ENCODE assay signal across 22 mouse cellular contexts in the genomic region with DNA sequence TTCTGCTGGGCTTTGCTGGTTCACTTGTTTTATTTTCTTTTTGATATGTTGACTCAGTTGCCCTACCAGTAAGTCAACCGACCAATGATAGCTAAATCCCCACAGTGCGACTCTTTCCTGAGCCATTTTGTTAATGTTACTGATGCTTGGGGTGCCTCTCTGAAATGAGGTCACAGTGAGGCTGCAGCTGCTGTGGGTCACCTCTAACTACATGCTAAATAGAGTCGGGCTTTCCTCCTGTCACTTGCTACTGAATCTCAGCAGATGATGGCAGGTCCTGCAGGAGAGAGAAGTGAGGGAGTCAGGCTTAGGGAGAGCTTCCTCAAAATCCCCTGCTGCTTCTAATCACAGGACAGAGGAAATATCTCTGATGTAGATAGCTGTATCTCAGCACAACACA.
DNase-seq lines count a peak whose midpoint lies in the region; ATAC-seq and TF ChIP-seq lines count a peak whose summit lies in the region.
"Had no signal": no experiment of that assay in that cellular context is flagged by ENCODE, and none has a peak within 500 bp of the region (broad histone marks: within the 10 kb centered on the region; RNA-seq: fewer than 3 reads in every experiment).

No protein-coding gene starts in this region.

- peak overlapping the region; percentile 70 for H3K27ac ChIP-seq in forebrain, embryonic 12.5 days
- H3K27ac ChIP-seq in forebrain, postnatal 0 days (ENCODE audit: low read depth, low read length), result no peak overlapping the region
- peak overlapping the region; percentile 54; the same call in 1 of the 2 replicates for H3K27ac ChIP-seq in hindbrain, embryonic 14.5 days
- H3K27ac ChIP-seq in hindbrain, embryonic 10.5 days, result no peak overlapping the region
- peak overlapping the region; percentile 16; the same call in 1 of the 2 replicates for H3K27ac ChIP-seq in hindbrain, embryonic 16.5 days (ENCODE audit: low read depth, low read length)
- 0 out of 2 replicates have a peak overlapping the region, but pooled peaks have one; percentile 45 for H3K27ac ChIP-seq in neural tube, embryonic 15.5 days (replicated peaks)
- H3K27ac ChIP-seq: limb, embryonic 13.5 days; liver, embryonic 13.5 days; macrophage; neural tube, embryonic 12.5 days; stomach, embryonic 15.5 days had no signal

- no peak overlapping the region for H3K4me2 ChIP-seq in forebrain, embryonic 12.5 days
- no peak overlapping the region for H3K4me2 ChIP-seq in forebrain, postnatal 0 days (ENCODE audit: low read depth)
- H3K4me2 ChIP-seq in hindbrain, embryonic 14.5 days (replicated peaks), result no peak overlapping the region
- no peak overlapping the region for H3K4me2 ChIP-seq in hindbrain, embryonic 16.5 days (ENCODE audit: low read length)
- H3K4me2 ChIP-seq in neural tube, embryonic 15.5 days, result no peak overlapping the region
- H3K4me2 ChIP-seq: limb, embryonic 13.5 days; liver, embryonic 13.5 days; lung, embryonic 14.5 days; neural tube, embryonic 12.5 days; stomach, embryonic 15.5 days had no signal

- H3K4me3 ChIP-seq in forebrain, embryonic 12.5 days (replicated peaks), result no peak overlapping the region
- H3K4me3 ChIP-seq in forebrain, postnatal 0 days (ENCODE audit: low read depth, low read length), result no peak overlapping the region
- no peak overlapping the region for H3K4me3 ChIP-seq in hindbrain, embryonic 14.5 days (replicated peaks; ENCODE audit: low read length)
- no peak overlapping the region for H3K4me3 ChIP-seq in hindbrain, embryonic 10.5 days
- no peak overlapping the region for H3K4me3 ChIP-seq in hindbrain, embryonic 16.5 days (ENCODE audit: low read length)
- H3K4me3 ChIP-seq in neural tube, embryonic 15.5 days (replicated peaks), result no peak overlapping the region
- H3K4me3 ChIP-seq: limb, embryonic 13.5 days; liver, embryonic 13.5 days; neural tube, embryonic 12.5 days; stomach, embryonic 15.5 days had no signal

- H3K36me3 ChIP-seq in forebrain, embryonic 12.5 days (replicated peaks), result no peaks in the 10 kb centered on the region
- no peaks in the 10 kb centered on the region for H3K36me3 ChIP-seq in forebrain, postnatal 0 days (ENCODE audit: insufficient read depth)
- H3K36me3 ChIP-seq in hindbrain, embryonic 14.5 days (replicated peaks; ENCODE audit: control insufficient read depth, insufficient read depth), result no peaks in the 10 kb centered on the region
- H3K36me3 ChIP-seq in hindbrain, embryonic 10.5 days, result no peaks in the 10 kb centered on the region
- H3K36me3 ChIP-seq in hindbrain, embryonic 16.5 days (ENCODE audit: control insufficient read depth, insufficient read depth, low read length), result no peaks in the 10 kb centered on the region
- H3K36me3 ChIP-seq in neural tube, embryonic 15.5 days, result no peaks in the 10 kb centered on the region
- H3K36me3 ChIP-seq: G1E; limb, embryonic 13.5 days; liver, embryonic 13.5 days; neural tube, embryonic 12.5 days; stomach, embryonic 15.5 days had no signal

- 0 out of 2 replicates have a peak, but pooled peaks cover 3% of the 10 kb centered on the region for H3K27me3 ChIP-seq in forebrain, embryonic 12.5 days
- no peaks in the 10 kb centered on the region for H3K27me3 ChIP-seq in forebrain, postnatal 0 days (ENCODE audit: insufficient read depth, low read length)
- no peaks in the 10 kb centered on the region for H3K27me3 ChIP-seq in hindbrain, embryonic 14.5 days (ENCODE audit: control insufficient read depth, insufficient read depth, low read length)
- no peaks in the 10 kb centered on the region for H3K27me3 ChIP-seq in hindbrain, embryonic 10.5 days (ENCODE audit: insufficient read depth, poor library complexity, severe bottlenecking)
- no peaks in the 10 kb centered on the region for H3K27me3 ChIP-seq in hindbrain, embryonic 16.5 days (replicated peaks; ENCODE audit: control insufficient read depth, insufficient read depth, low read length)
- no peaks in the 10 kb centered on the region for H3K27me3 ChIP-seq in neural tube, embryonic 15.5 days (replicated peaks)
- H3K27me3 ChIP-seq: limb, embryonic 13.5 days; liver, embryonic 13.5 days; neural tube, embryonic 12.5 days; stomach, embryonic 15.5 days had no signal

- 20% methylated on average over 3 of the region's 3 CpGs for WGBS in forebrain, embryonic 12.5 days
- 24% methylated on average over 3 of the region's 3 CpGs for WGBS in forebrain, postnatal 0 days
- WGBS in hindbrain, embryonic 14.5 days, result 12% methylated on average over 3 of the region's 3 CpGs
- 27% methylated on average over 3 of the region's 3 CpGs for WGBS in hindbrain, embryonic 10.5 days
- WGBS in hindbrain, embryonic 16.5 days, result 18% methylated on average over 3 of the region's 3 CpGs
- WGBS in neural tube, embryonic 15.5 days, result 19% methylated on average over 3 of the region's 3 CpGs

- no peak for TF ChIP-seq CTCF in forebrain, postnatal 0 days (IDR thresholded peaks at IDR 0.05; ENCODE audit: low read depth)

- peaks cover 19% of the 10 kb centered on the region for H3K4me1 ChIP-seq in forebrain, embryonic 12.5 days
- H3K4me1 ChIP-seq in forebrain, postnatal 0 days (ENCODE audit: insufficient read depth), result no peaks in the 10 kb centered on the region
- H3K4me1 ChIP-seq in hindbrain, embryonic 14.5 days (replicated peaks; ENCODE audit: control insufficient read depth, insufficient read depth, low read length), result peaks cover 15% of the 10 kb centered on the region
- peaks cover 15% of the 10 kb centered on the region for H3K4me1 ChIP-seq in hindbrain, embryonic 10.5 days (replicated peaks)
- peaks cover 3% of the 10 kb centered on the region for H3K4me1 ChIP-seq in hindbrain, embryonic 16.5 days (ENCODE audit: control insufficient read depth, insufficient read depth, low read depth, low read length)
- H3K4me1 ChIP-seq in neural tube, embryonic 15.5 days, result peaks cover 12% of the 10 kb centered on the region
- H3K4me1 ChIP-seq: liver, embryonic 13.5 days; stomach, embryonic 15.5 days had no signal

- peak; percentile 55 for ATAC-seq in forebrain, embryonic 12.5 days (ENCODE audit: low FRiP score)
- ATAC-seq in forebrain, postnatal 0 days, result no peak
- ATAC-seq in hindbrain, embryonic 14.5 days (ENCODE audit: low FRiP score), result peak; percentile 19; the same call in 1 of the 2 replicates
- ATAC-seq in hindbrain, embryonic 16.5 days, result no peak
- no peak for ATAC-seq in neural tube, embryonic 15.5 days (ENCODE audit: low FRiP score)
- ATAC-seq: activated CD4-positive, CD25-positive, alpha-beta regulatory T cell, adult 4 months had no signal

- no peak for DNase-seq in forebrain, postnatal 0 days
- no peak for DNase-seq in hindbrain, embryonic 14.5 days (ENCODE audit: low spot score)
- DNase-seq in hindbrain, embryonic 10.5 days (ENCODE audit: low spot score), result no peak
- no peak for DNase-seq in lung, postnatal 14 days
- no peak for DNase-seq in adrenal gland, adult (ENCODE audit: inconsistent age in 2 of 2, low spot score in 1 of 2)
- DNase-seq: adrenal gland, postnatal 36 days; cerebellum, postnatal 36 days; gastrocnemius, postnatal 25 days; kidney, adult 11 months; liver, embryonic 13.5 days; right cerebral cortex, postnatal 25 days; thymus, adult 18-20 months had no signal

- no peaks in the 10 kb centered on the region for H3K9me3 ChIP-seq in forebrain, embryonic 12.5 days
- H3K9me3 ChIP-seq in forebrain, postnatal 0 days (ENCODE audit: low read length), result no peaks in the 10 kb centered on the region
- no peaks in the 10 kb centered on the region for H3K9me3 ChIP-seq in hindbrain, embryonic 14.5 days (ENCODE audit: control insufficient read depth, low read length)
- no peaks in the 10 kb centered on the region for H3K9me3 ChIP-seq in hindbrain, embryonic 10.5 days
- no peaks in the 10 kb centered on the region for H3K9me3 ChIP-seq in hindbrain, embryonic 16.5 days (ENCODE audit: control insufficient read depth, low read length)
- no peaks in the 10 kb centered on the region for H3K9me3 ChIP-seq in neural tube, embryonic 15.5 days (replicated peaks)
- H3K9me3 ChIP-seq: G1E; limb, embryonic 13.5 days; liver, embryonic 13.5 days; neural tube, embryonic 12.5 days; stomach, embryonic 15.5 days had no signal

- no peak overlapping the region for H3K9ac ChIP-seq in forebrain, embryonic 12.5 days
- H3K9ac ChIP-seq in forebrain, postnatal 0 days, result no peak overlapping the region
- no peak overlapping the region for H3K9ac ChIP-seq in hindbrain, embryonic 14.5 days
- no peak overlapping the region for H3K9ac ChIP-seq in hindbrain, embryonic 16.5 days (ENCODE audit: low read depth, low read length)
- H3K9ac ChIP-seq in neural tube, embryonic 15.5 days (replicated peaks), result no peak overlapping the region
- H3K9ac ChIP-seq: limb, embryonic 13.5 days; liver, embryonic 13.5 days; lung, embryonic 14.5 days; neural tube, embryonic 12.5 days; stomach, embryonic 15.5 days had no signal

Comparison
In these comparisons a context has a peak if more than half of its experiments do, and no peak if none do; other contexts are left out.
1. ATAC-seq: peak in forebrain, embryonic 12.5 days (single experiment) and hindbrain, embryonic 14.5 days (single experiment); none in forebrain, postnatal 0 days (single experiment), hindbrain, embryonic 16.5 days (single experiment) and neural tube, embryonic 15.5 days (single experiment).
2. H3K27ac ChIP-seq: peak in forebrain, embryonic 12.5 days (single experiment), hindbrain, embryonic 14.5 days (single experiment), hindbrain, embryonic 16.5 days (single experiment) and neural tube, embryonic 15.5 days (single experiment); none in forebrain, postnatal 0 days (single experiment) and hindbrain, embryonic 10.5 days (single experiment).